In genomic region chr13:47557196-47557974, GRCm38 (mm10) we compare ENCODE assay signal across 24 mouse cellular contexts.
DNase-seq lines count a peak whose midpoint lies in the region; ATAC-seq and TF ChIP-seq lines count a peak whose summit lies in the region.
"Had no signal": no experiment of that assay in that cellular context is flagged by ENCODE, and none has a peak within 500 bp of the region (broad histone marks: within the 10 kb centered on the region; RNA-seq: fewer than 3 reads in every experiment).

No protein-coding gene starts in this region.

- H3K27ac ChIP-seq in kidney, adult 2 months (ENCODE audit: insufficient read depth, low read depth, low read length): no peak overlapping the region
- H3K27ac ChIP-seq in forebrain, postnatal 0 days (ENCODE audit: low read depth, low read length): no peak overlapping the region
- H3K27ac ChIP-seq: embryonic facial prominence, embryonic 13.5 days; heart, embryonic 15.5 days; hindbrain, embryonic 15.5 days; intestine, embryonic 15.5 days; kidney, embryonic 15.5 days; lung, embryonic 15.5 days; macrophage; midbrain, embryonic 12.5 days had no signal

- TF ChIP-seq POLR2A in kidney, adult 2 months (IDR thresholded peaks at IDR 0.05; ENCODE audit: low read depth, low read length): no peak

- no peak overlapping the region for H3K4me2 ChIP-seq in forebrain, postnatal 0 days (ENCODE audit: low read depth)
- H3K4me2 ChIP-seq: embryonic facial prominence, embryonic 13.5 days; heart, embryonic 15.5 days; hindbrain, embryonic 15.5 days; intestine, embryonic 15.5 days; kidney, embryonic 15.5 days; liver, embryonic 11.5 days; lung, embryonic 15.5 days; midbrain, embryonic 12.5 days had no signal

- WGBS in kidney, adult 2 months: 89% methylated on average over 7 of the region's 7 CpGs
- 60% methylated on average over 7 of the region's 7 CpGs for WGBS in forebrain, postnatal 0 days

- TF ChIP-seq CTCF in kidney, adult 2 months (conservative IDR thresholded peaks at IDR 0.05; ENCODE audit: insufficient read depth, insufficient read length, low read depth, low read length): no peak
- no peak for TF ChIP-seq CTCF in forebrain, postnatal 0 days (IDR thresholded peaks at IDR 0.05; ENCODE audit: low read depth)

- H3K27me3 ChIP-seq in kidney, adult 2 months (replicated peaks; ENCODE audit: control insufficient read depth, insufficient read depth, low read length): no peaks in the 10 kb centered on the region
- no peaks in the 10 kb centered on the region for H3K27me3 ChIP-seq in forebrain, postnatal 0 days (ENCODE audit: insufficient read depth, low read length)
- H3K27me3 ChIP-seq: embryonic facial prominence, embryonic 13.5 days; heart, embryonic 15.5 days; hindbrain, embryonic 15.5 days; intestine, embryonic 15.5 days; kidney, embryonic 15.5 days; lung, embryonic 15.5 days; midbrain, embryonic 12.5 days had no signal

- H3K4me1 ChIP-seq in kidney, adult 2 months (ENCODE audit: control insufficient read depth, insufficient read depth, low read length): no peaks in the 10 kb centered on the region
- no peaks in the 10 kb centered on the region for H3K4me1 ChIP-seq in forebrain, postnatal 0 days (ENCODE audit: insufficient read depth)
- H3K4me1 ChIP-seq: heart, embryonic 15.5 days; hindbrain, embryonic 15.5 days; intestine, embryonic 15.5 days; kidney, embryonic 15.5 days; lung, embryonic 15.5 days; midbrain, embryonic 12.5 days had no signal

- ATAC-seq in forebrain, postnatal 0 days: peak; percentile 83; the same call in 1 of the 2 replicates
- ATAC-seq: intestine, embryonic 15.5 days had no signal

- no peaks in the 10 kb centered on the region for H3K36me3 ChIP-seq in kidney, adult 2 months (ENCODE audit: control insufficient read depth, insufficient read depth, low read length)
- H3K36me3 ChIP-seq in forebrain, postnatal 0 days (ENCODE audit: insufficient read depth): no peaks in the 10 kb centered on the region
- H3K36me3 ChIP-seq: embryonic facial prominence, embryonic 13.5 days; heart, embryonic 15.5 days; hindbrain, embryonic 15.5 days; intestine, embryonic 15.5 days; kidney, embryonic 15.5 days; lung, embryonic 15.5 days; midbrain, embryonic 12.5 days had no signal

- peak; percentile 2 for DNase-seq in kidney, adult 2 months
- no peak for DNase-seq in kidney, adult 18-20 months
- DNase-seq in forebrain, postnatal 0 days: peak; percentile 48
- DNase-seq in layer of hippocampus, adult 9-11 months: peak; percentile 39
- DNase-seq in adrenal gland, postnatal 14 days: no peak
- DNase-seq in thymus, postnatal 0 days (ENCODE audit: low spot score): no peak
- no peak for DNase-seq in Muller cell, postnatal 12 days (ENCODE audit: inconsistent ontology term)
- DNase-seq: adrenal gland, postnatal 25 days; cerebellum, adult 9-10 months; gastrocnemius, postnatal 25 days; heart, postnatal 4 days; kidney, postnatal 4 days; right cerebral cortex, postnatal 14 days; spleen, adult 18-20 months; thymus, adult 18-20 months had no signal

- no peaks in the 10 kb centered on the region for H3K9me3 ChIP-seq in forebrain, postnatal 0 days (ENCODE audit: low read length)
- H3K9me3 ChIP-seq: embryonic facial prominence, embryonic 13.5 days; heart, embryonic 15.5 days; hindbrain, embryonic 15.5 days; intestine, embryonic 15.5 days; kidney, embryonic 15.5 days; lung, embryonic 15.5 days; midbrain, embryonic 12.5 days had no signal

- no peak overlapping the region for H3K9ac ChIP-seq in forebrain, postnatal 0 days
- H3K9ac ChIP-seq: embryonic facial prominence, embryonic 13.5 days; heart, embryonic 15.5 days; hindbrain, embryonic 15.5 days; intestine, embryonic 15.5 days; kidney, embryonic 15.5 days; lung, embryonic 15.5 days; midbrain, embryonic 12.5 days had no signal

- H3K4me3 ChIP-seq in kidney, adult 2 months (ENCODE audit: insufficient read depth, low read depth, low read length): no peak overlapping the region
- H3K4me3 ChIP-seq in forebrain, postnatal 0 days (ENCODE audit: low read depth, low read length): no peak overlapping the region
- H3K4me3 ChIP-seq: embryonic facial prominence, embryonic 13.5 days; heart, embryonic 15.5 days; hindbrain, embryonic 15.5 days; intestine, embryonic 15.5 days; kidney, embryonic 15.5 days; lung, embryonic 15.5 days; midbrain, embryonic 12.5 days had no signal

Comparison
In these comparisons a context has a peak if more than half of its experiments do, and no peak if none do; other contexts are left out.
1. DNase-seq: peak in kidney, adult 2 months (single experiment), forebrain, postnatal 0 days (single experiment) and layer of hippocampus, adult 9-11 months (single experiment); none in kidney, adult 18-20 months (single experiment), adrenal gland, postnatal 14 days (single experiment), thymus, postnatal 0 days (single experiment) and Muller cell, postnatal 12 days (single experiment).